Mouse (Mus musculus): ENCODE measurements around the gene Trim45. TPM values are rescaled to one million over a fixed set of nuclear protein-coding genes. Genes with fewer than 3 reads are reported as not detected.

Trim45 gene
- polyA plus RNA-seq, 1 experiment from 2014 or later: 3.2 TPM

- H3K36me3 ChIP-seq (ENCODE audit: control insufficient read depth, insufficient read depth, low read length): 0 out of 2 replicates have a peak, but pooled peaks cover 16% of the 10 kb centered on the region
- H3K27me3 ChIP-seq (ENCODE audit: control insufficient read depth, insufficient read depth, low read length): no peaks in the 10 kb centered on the region
- no peak for ATAC-seq (ENCODE audit: low FRiP score, low TSS enrichment)
- 70% methylated on average over 6 of the region's 6 CpGs for WGBS
- no peak overlapping the region for H3K4me2 ChIP-seq (replicated peaks; ENCODE audit: low read depth, low read length)
- H3K4me3 ChIP-seq (ENCODE audit: low read length): no peak overlapping the region
- no peak overlapping the region for H3K27ac ChIP-seq (ENCODE audit: low read depth, low read length)
- peaks cover 16% of the 10 kb centered on the region for H3K4me1 ChIP-seq (ENCODE audit: control insufficient read depth, insufficient read depth, low read length)
- H3K9me3 ChIP-seq (ENCODE audit: control insufficient read depth, low read length): no peaks in the 10 kb centered on the region
- no peak overlapping the region for H3K9ac ChIP-seq (ENCODE audit: low read depth, low read length)
Observed at GRCm38 (mm10) chr3:100924065-100924732, 2.2 kb downstream of the Trim45 start.

- Histone ChIP-seq H3K4me3 (ENCODE audit: low read length) (no peak overlapping the region), H3K4me2 (replicated peaks; ENCODE audit: low read depth, low read length) (no peak overlapping the region), H3K27me3 (ENCODE audit: control insufficient read depth, insufficient read depth, low read length) (no peaks in the 10 kb centered on the region), H3K9ac (ENCODE audit: low read depth, low read length) (no peak overlapping the region), H3K4me1 (ENCODE audit: control insufficient read depth, insufficient read depth, low read length) (peaks cover 16% of the 10 kb centered on the region), H3K27ac (ENCODE audit: low read depth, low read length) (no peak overlapping the region), H3K36me3 (ENCODE audit: control insufficient read depth, insufficient read depth, low read length) (peaks cover 26% of the 10 kb centered on the region), H3K9me3 (ENCODE audit: control insufficient read depth, low read length) (no peaks in the 10 kb centered on the region)
- WGBS: 73% methylated on average over 16 of the region's 16 CpGs
- no peak for ATAC-seq (ENCODE audit: low FRiP score, low TSS enrichment)
Observed at GRCm38 (mm10) chr3:100925176-100925575, 3.2 kb downstream of the Trim45 start.

- H3K9me3 ChIP-seq (ENCODE audit: control insufficient read depth, low read length): no peaks in the 10 kb centered on the region
- no peaks in the 10 kb centered on the region for H3K4me1 ChIP-seq (ENCODE audit: control insufficient read depth, insufficient read depth, low read length)
- no peak for ATAC-seq (ENCODE audit: low FRiP score, low TSS enrichment)
- 93% methylated on average over 23 of the region's 23 CpGs for WGBS
- H3K4me2 ChIP-seq (replicated peaks; ENCODE audit: low read depth, low read length): no peak overlapping the region
- peaks cover 53% of the 10 kb centered on the region for H3K36me3 ChIP-seq (ENCODE audit: control insufficient read depth, insufficient read depth, low read length)
- H3K27me3 ChIP-seq (ENCODE audit: control insufficient read depth, insufficient read depth, low read length): no peaks in the 10 kb centered on the region
- H3K9ac ChIP-seq (ENCODE audit: low read depth, low read length): no peak overlapping the region
- H3K4me3 ChIP-seq (ENCODE audit: low read length): no peak overlapping the region
- H3K27ac ChIP-seq (ENCODE audit: low read depth, low read length): no peak overlapping the region
Observed at GRCm38 (mm10) chr3:100931332-100932076, 9.5 kb downstream of the Trim45 start.

GRCm38 (mm10) chr3:100932077-100932944 is 10.3 kb downstream of the Trim45 start:
- WGBS: 78% methylated on average over 11 of the region's 11 CpGs
- peaks cover 55% of the 10 kb centered on the region for H3K36me3 ChIP-seq (ENCODE audit: control insufficient read depth, insufficient read depth, low read length)
- H3K9ac ChIP-seq (ENCODE audit: low read depth, low read length): no peak overlapping the region
- no peaks in the 10 kb centered on the region for H3K27me3 ChIP-seq (ENCODE audit: control insufficient read depth, insufficient read depth, low read length)
- no peaks in the 10 kb centered on the region for H3K4me1 ChIP-seq (ENCODE audit: control insufficient read depth, insufficient read depth, low read length)
- H3K27ac ChIP-seq (ENCODE audit: low read depth, low read length): no peak overlapping the region
- no peak overlapping the region for H3K4me3 ChIP-seq (ENCODE audit: low read length)
- 0 out of 2 replicates have a peak, but pooled peaks have one; percentile 41 for ATAC-seq (ENCODE audit: low FRiP score, low TSS enrichment)
- no peak overlapping the region for H3K4me2 ChIP-seq (replicated peaks; ENCODE audit: low read depth, low read length)
- no peaks in the 10 kb centered on the region for H3K9me3 ChIP-seq (ENCODE audit: control insufficient read depth, low read length)

GRCm38 (mm10) chr3:100935521-100935920 is 13.5 kb downstream of the Trim45 start:
- no peak overlapping the region for H3K4me3 ChIP-seq (ENCODE audit: low read length)
- no peak for ATAC-seq (ENCODE audit: low FRiP score, low TSS enrichment)
- H3K9ac ChIP-seq (ENCODE audit: low read depth, low read length): no peak overlapping the region
- H3K27ac ChIP-seq (ENCODE audit: low read depth, low read length): no peak overlapping the region
- no peaks in the 10 kb centered on the region for H3K9me3 ChIP-seq (ENCODE audit: control insufficient read depth, low read length)
- WGBS: 63% methylated on average over 6 of the region's 6 CpGs
- no peaks in the 10 kb centered on the region for H3K4me1 ChIP-seq (ENCODE audit: control insufficient read depth, insufficient read depth, low read length)
- H3K4me2 ChIP-seq (replicated peaks; ENCODE audit: low read depth, low read length): no peak overlapping the region
- H3K27me3 ChIP-seq (ENCODE audit: control insufficient read depth, insufficient read depth, low read length): no peaks in the 10 kb centered on the region
- peaks cover 55% of the 10 kb centered on the region for H3K36me3 ChIP-seq (ENCODE audit: control insufficient read depth, insufficient read depth, low read length)

GRCm38 (mm10) chr3:100936201-100936600 is 14.2 kb downstream of the Trim45 start:
- Histone ChIP-seq H3K27me3 (ENCODE audit: control insufficient read depth, insufficient read depth, low read length) (no peaks in the 10 kb centered on the region), H3K4me1 (ENCODE audit: control insufficient read depth, insufficient read depth, low read length) (no peaks in the 10 kb centered on the region), H3K36me3 (ENCODE audit: control insufficient read depth, insufficient read depth, low read length) (peaks cover 59% of the 10 kb centered on the region), H3K9me3 (ENCODE audit: control insufficient read depth, low read length) (no peaks in the 10 kb centered on the region), H3K4me2 (replicated peaks; ENCODE audit: low read depth, low read length) (no peak overlapping the region), H3K27ac (ENCODE audit: low read depth, low read length) (no peak overlapping the region), H3K9ac (ENCODE audit: low read depth, low read length) (no peak overlapping the region), H3K4me3 (ENCODE audit: low read length) (no peak overlapping the region)
- no peak for ATAC-seq (ENCODE audit: low FRiP score, low TSS enrichment)
- 93% methylated on average over 6 of the region's 6 CpGs for WGBS

- Histone ChIP-seq H3K4me2 (replicated peaks; ENCODE audit: low read depth, low read length) (no peak overlapping the region), H3K36me3 (ENCODE audit: control insufficient read depth, insufficient read depth, low read length) (peaks cover 58% of the 10 kb centered on the region), H3K27ac (ENCODE audit: low read depth, low read length) (no peak overlapping the region), H3K9ac (ENCODE audit: low read depth, low read length) (no peak overlapping the region), H3K4me1 (ENCODE audit: control insufficient read depth, insufficient read depth, low read length) (no peaks in the 10 kb centered on the region), H3K9me3 (ENCODE audit: control insufficient read depth, low read length) (no peaks in the 10 kb centered on the region), H3K27me3 (ENCODE audit: control insufficient read depth, insufficient read depth, low read length) (no peaks in the 10 kb centered on the region), H3K4me3 (ENCODE audit: low read length) (no peak overlapping the region)
- WGBS: 87% methylated on average over 4 of the region's 4 CpGs
- no peak for ATAC-seq (ENCODE audit: low FRiP score, low TSS enrichment)
Observed at GRCm38 (mm10) chr3:100938211-100938610, 16.2 kb downstream of the Trim45 start.

GRCm38 (mm10) chr3:100940496-100941037 is 18.6 kb downstream of the Trim45 start:
- ATAC-seq (ENCODE audit: low FRiP score, low TSS enrichment): no peak
- Histone ChIP-seq H3K4me2 (replicated peaks; ENCODE audit: low read depth, low read length) (no peak overlapping the region), H3K4me1 (ENCODE audit: control insufficient read depth, insufficient read depth, low read length) (no peaks in the 10 kb centered on the region), H3K27me3 (ENCODE audit: control insufficient read depth, insufficient read depth, low read length) (no peaks in the 10 kb centered on the region), H3K9ac (ENCODE audit: low read depth, low read length) (no peak overlapping the region), H3K36me3 (ENCODE audit: control insufficient read depth, insufficient read depth, low read length) (peaks cover 75% of the 10 kb centered on the region), H3K27ac (ENCODE audit: low read depth, low read length) (no peak overlapping the region), H3K9me3 (ENCODE audit: control insufficient read depth, low read length) (no peaks in the 10 kb centered on the region), H3K4me3 (ENCODE audit: low read length) (no peak overlapping the region)
- WGBS: 86% methylated on average over 4 of the region's 4 CpGs
